Mouse (Mus musculus): ENCODE results near the gene Ikzf1. TPM values are rescaled to one million over a fixed set of nuclear protein-coding genes. Genes with fewer than 3 reads are reported as not detected.
A peak's percentile ranks its signal among the peaks of the same experiment; 100 is the strongest.

Gene Ikzf1
- total RNA-seq, 2 experiments from 2014 or later: 3.4 to 4.0 TPM

DNA sequence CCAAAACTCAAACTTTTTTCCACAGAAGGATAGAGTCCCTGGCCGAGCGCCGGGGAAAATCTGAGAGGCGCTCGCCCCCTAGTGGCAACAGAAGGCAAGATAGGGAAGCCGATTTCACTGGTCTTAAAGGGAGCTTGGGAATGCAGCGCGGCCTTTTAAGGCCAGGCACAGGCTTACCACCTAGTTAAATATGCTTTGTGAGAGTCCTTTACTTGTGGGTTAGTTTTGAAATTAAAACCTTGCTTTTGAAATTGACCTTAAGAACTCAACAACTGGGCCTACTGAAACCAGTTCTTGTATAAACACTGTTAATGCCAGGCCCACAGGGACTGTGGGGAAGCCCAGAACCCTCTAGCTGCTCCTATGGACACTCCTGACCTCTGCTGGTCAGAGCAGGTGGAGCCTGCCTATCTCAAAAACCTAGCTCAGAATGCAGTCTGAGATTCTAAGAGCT is 103.7 kb downstream of the Ikzf1 start:
- DNase-seq (ENCODE audit: low spot score in 2 of 2): peak; percentile 71 to 83
- intact Hi-C loops (cut with DNase I): loop anchor here (1.0 to 2.0 kb wide), 3 partner anchors 231 to 326 kb away; partner anchors contain the start of genes Spata48 and Zpbp

DNA sequence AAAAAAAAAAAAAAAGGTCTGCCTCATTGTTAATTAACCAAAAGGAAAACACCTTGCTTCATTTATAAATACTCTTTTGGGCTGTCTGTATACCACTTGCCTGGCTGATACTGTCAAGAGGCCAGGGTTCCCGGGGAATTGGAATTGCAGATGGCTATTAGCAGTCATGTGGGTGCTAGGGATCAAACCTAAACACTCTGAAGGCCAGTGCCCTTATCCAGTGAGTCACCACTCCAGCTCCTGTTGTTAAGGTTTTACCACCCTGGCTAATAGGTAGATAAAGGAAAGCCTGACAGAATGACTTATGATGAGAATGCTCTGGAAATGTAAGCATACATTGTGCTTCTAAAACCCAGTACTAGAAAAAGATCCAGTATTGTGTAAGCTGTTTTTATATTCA is 109.8 kb downstream of the Ikzf1 start:
- no peak for DNase-seq (ENCODE audit: low spot score in 2 of 2)
- intact Hi-C loops (cut with DNase I): no loop called here

DNA sequence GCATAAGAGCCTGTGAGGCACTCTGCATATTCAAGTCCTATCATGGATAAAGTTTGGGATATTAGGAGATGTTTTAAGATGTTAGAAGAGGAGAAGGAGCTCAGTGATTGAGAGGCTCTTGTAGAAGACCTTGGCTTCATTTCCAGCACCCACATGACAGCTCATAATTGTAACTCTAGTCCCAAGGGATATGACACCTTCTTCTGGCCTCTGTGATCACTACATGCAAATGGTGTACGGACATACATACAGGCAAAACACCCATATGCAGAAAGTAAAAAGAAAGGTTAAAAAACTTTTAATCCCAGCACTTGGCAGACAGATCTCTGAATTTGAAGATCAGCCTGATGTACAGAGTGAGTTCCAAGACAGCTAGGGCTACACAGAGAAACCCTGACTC is 113.9 kb downstream of the Ikzf1 start:
- intact Hi-C loops (cut with DNase I): no loop called here

DNA sequence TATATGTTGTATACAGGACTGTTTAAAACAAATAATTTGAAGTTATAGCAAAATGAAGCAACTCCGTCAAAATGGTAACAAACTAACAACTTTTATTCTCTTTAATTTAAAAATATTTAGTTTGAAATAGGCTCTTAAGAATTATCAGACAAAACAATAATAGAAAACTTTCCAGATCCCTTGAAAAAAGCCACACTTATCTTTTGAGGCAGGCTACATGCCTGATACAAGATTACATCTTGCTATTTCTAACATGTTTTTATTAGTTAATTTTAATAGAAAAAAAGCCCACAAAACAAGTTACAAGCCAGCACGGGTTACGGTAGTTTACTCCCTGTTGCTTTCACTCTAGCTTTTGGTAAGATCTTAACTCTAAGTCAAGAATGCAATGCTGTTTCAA is 115.5 kb downstream of the Ikzf1 start:
- DNase-seq (ENCODE audit: low spot score in 2 of 2): no peak
- intact Hi-C loops (cut with DNase I): no loop called here

More for the DNA sequence above, 113.9 kb downstream of the Ikzf1 start:
- no peak for DNase-seq (ENCODE audit: low spot score in 2 of 2)

DNA sequence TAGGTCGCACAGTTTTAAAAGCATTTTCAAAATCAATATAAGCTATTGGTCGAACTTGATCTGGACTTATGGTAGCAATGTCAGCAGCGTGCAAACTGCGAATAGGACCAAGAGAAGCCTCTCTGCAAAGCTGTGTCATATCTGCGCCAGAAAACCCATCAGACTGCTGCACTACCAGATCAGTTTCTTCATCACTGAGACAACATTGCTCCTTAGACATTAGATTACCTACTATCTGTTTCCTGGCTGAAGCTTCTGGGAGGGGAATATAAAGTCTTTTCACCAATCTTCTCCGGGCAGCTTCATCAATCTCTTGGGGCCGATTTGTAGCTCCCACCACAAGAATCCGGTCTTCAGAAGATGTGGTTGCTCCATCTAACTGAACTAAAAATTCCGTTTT is 116.3 kb downstream of the Ikzf1 start:
- intact Hi-C loops (cut with DNase I): no loop called here
- DNase-seq (ENCODE audit: low spot score in 2 of 2): no peak

DNA sequence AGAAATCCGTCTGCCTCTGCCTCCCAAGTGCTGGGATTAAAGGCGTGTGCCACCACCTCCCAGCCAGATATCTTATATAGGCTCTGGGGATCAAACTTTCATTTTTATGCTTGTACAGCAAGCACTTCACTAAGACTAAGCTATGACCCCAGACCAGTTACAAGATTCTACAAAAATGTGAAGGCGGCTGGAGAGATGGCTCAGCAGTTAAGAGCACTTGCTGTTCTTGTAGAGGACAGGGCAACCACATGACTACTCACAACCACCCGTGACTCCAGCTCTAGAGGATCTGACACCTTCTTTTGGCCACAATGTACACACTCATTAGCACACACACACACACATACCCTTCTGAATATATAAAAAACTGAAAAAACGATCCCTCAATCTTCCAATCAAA is 119.6 kb downstream of the Ikzf1 start:
- no peak for DNase-seq (ENCODE audit: low spot score in 2 of 2)
- intact Hi-C loops (cut with DNase I): no loop called here

DNA sequence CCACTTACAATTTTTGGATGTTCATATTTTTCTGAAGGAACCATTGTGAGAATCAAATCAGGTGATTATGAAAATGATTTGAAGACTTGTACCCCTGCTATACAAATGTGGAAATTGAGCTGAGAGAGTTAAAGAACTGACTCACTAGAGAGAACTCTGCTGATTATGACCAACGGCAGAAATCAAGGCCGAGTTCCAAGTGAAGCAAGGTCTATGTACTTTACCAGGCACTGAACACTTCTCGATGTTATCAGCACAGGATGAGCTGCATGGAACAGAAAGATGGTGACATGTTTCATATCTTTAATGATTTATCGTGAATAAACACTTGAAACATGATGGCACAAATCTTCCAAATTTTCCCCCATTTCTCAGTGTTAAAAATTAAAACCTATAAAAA is 121.1 kb downstream of the Ikzf1 start:
- no peak for DNase-seq (ENCODE audit: low spot score in 2 of 2)
- intact Hi-C loops (cut with DNase I): no loop called here

DNA sequence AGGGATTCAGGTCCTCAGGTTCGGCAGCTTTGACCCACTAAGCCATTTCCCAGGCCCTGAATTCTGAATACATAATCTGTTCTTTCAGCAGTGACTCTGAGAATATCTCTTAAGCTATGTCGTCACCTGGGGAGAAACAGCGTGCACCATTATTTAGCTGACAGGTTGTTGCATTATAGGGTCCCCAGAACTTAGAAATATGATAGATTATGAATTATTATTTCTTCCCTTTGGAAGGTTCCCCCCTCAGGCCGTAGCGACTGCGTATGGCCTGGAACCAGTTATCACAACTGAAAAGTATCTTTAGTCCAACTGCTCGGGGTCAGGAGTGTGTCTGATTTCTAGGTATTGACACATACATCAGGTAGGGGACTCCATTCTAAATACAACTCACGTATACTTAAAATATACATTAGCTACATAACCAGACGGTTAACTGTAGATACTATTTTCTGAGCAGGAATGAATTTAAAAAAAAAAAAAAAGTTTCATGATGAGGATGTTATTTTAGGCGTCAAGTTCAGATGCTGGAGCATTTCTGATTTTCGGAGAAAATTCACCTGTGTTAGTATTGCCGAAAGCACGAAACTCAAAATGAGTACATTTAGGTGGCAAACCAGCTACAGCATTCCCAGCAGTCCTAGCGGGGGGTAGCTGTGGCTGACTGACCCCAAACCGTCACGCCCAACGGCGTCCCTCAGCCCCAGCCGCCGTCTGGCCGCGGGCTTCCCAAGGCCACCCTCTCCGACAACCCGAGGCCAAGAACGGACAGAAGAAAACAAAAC is 123.4 kb downstream of the Ikzf1 start:
- intact Hi-C loops (cut with DNase I): no loop called here

DNA sequence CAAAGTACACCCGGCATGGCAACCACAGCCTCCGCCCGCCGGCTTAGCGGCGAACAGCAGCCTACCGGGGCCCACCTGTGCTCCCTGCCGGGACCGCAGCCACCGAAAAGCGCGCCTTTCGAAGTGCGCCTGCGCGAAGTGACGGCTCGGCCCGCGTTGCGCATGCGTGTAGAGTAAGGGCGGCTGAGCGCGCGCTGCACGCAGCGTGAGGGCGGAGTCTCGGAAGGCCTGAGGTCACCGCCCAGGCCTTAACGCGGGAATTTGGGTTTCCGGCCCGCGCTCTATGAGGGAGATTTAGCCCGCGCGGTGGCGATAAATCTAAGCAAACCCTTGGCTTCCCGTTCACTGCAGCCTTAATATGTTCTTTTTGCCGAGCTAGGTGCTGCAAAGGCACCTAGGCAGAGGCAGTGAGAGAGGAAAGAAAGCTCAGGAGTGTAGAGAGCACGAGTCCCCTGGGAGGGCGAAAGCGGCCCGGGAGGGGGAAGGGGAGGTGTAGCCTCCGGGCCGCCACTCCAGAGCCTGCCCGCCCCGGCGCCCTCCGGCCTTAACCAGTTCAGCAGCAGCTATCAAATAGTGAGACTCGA is 124.1 kb downstream of the Ikzf1 start, which contains the start of gene Fignl1:
Fignl1 (minus strand) TSS at position 143 of the 584 bp plus-strand sequence.
- intact Hi-C loops (cut with DNase I): no loop called here
- DNase-seq (ENCODE audit: low spot score in 2 of 2): peak; percentile 93 to 96

More for the DNA sequence above, 123.4 kb downstream of the Ikzf1 start:
- no peak for DNase-seq (ENCODE audit: low spot score in 2 of 2)

DNA sequence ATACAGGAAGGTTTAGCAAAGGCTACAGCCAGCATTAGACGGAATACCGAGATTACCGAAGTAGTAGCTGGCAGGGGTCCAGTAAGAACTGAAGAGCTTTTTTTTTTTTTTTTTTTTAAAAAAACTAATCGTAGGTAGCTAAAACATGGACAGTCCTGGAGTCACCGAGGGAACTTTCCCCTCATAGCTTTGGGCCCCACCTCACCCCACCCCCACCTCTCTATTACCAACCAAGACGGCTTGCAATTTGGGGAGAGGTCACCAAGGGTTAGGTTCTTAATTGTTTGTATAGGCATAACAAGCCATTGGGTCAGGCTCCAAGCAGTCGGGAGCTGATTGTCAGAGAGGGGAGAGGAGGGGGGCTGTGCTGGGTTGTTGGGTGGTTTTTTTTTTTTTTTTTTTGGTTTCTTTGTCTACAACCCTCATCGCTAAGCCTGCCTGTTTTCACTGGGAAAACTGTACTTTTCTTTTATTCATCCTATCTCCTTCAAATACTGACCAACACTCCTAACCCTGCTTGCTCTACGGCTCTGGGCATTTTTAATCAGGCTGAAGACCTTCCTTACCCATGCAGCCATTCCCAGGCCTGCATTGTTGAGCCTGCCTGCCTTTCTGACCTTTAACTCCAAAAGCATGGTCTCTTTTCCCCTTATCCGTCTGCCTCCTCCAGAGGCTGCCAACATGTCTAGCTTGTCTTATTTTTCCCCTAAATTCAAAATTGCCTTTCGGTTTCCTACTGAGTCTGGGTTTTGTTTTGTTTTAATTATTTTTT is 124.8 kb downstream of the Ikzf1 start:
- intact Hi-C loops (cut with DNase I): loop anchor here (5.0 kb wide), 1 partner anchor 733 kb away; no protein-coding TSS in a partner anchor
- no peak for DNase-seq (ENCODE audit: low spot score in 2 of 2)

DNA sequence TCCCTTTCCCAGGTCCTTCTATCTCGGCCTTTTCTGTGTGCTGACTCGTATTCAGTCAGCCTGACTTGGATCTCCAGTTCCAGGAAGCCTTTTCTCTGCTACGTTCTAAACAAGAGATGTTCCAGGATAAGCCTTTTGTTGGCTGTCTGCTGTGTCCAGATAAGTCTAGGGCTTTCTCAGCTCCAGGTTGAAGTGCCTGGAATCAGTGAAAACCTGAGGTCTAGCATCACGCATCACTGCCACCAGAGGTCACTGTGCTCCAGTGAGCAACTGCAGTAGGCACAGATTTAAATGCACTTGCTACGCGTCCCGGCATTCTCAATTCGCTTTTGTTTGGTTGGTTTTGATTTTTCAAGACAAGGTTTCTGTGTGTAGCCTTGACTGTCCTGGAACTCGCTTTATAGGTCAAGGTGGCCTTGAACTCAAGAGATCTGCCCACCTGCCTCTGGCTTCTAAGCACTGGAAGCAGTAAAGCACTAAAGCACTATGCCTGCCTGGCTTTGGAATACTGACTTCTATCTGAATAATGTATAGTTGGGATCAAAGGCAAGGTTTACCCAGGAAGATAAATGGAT is 127.2 kb downstream of the Ikzf1 start:
- intact Hi-C loops (cut with DNase I): loop anchor here (5.0 kb wide), 1 partner anchor 730 kb away; no protein-coding TSS in a partner anchor
- peak; percentile 78 to 85 for DNase-seq (ENCODE audit: low spot score in 2 of 2)

DNA sequence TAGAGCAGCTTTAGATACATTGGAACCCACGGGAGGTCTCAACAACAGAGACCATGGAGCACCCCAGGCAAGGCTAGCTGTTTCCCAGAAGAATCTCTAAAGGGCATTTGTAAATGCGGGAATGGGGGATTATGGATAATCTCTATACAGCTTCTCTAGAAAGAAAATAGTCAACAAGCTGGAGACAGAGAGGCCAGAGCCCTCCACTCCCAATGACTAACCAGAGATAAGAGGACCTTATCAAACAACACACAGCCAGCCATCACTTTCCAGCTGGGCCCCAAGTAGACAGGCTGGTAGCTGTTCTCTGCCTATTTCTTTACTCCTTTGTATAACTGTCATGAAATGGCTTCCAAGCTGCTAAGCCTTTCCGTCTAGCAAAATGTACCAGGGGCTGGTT is 130.9 kb downstream of the Ikzf1 start:
- DNase-seq (ENCODE audit: low spot score in 2 of 2): no peak

DNA sequence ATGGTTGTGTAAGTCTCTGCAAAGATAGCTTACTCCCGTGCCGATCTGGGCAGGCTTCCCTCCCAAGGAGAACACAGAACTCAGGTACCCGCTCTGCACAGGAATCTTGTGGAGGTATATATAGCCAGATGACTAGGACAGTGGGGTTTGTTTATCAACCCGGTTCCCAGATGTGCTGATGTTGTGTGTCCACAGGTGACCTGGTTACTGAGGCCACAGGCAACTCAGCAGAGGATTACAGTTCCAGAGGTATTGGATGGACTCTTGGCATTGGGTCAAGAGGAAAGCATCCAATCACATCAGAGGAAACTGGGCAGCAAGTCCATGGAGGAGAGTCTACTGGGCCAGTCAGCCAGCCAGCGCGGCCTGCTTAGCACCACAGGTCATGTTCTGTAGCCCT is 134.0 kb downstream of the Ikzf1 start:
- intact Hi-C loops (cut with DNase I): no loop called here
- no peak for DNase-seq (ENCODE audit: low spot score in 2 of 2)

More for the DNA sequence above, 130.9 kb downstream of the Ikzf1 start:
- intact Hi-C loops (cut with DNase I): no loop called here

DNA sequence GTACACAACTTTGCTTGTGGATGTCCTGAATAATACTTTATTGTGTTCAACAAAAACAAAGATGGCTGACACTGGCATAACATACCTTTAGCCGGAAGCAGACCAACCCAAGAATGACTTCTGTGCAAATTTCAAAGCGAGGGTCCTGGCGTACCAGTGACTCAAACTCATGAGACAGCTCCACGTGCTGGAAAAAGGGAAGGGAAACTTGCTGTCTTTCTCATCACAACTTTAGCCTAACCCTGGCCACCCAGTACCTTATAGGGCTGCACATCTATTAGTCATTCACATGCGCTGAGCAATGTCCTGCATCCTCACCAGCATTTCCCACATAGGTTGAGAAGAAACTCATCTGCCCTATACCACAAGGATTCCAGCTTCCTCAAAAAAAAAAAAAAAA is 134.4 kb downstream of the Ikzf1 start:
- intact Hi-C loops (cut with DNase I): no loop called here
- DNase-seq (ENCODE audit: low spot score in 2 of 2): no peak

DNA sequence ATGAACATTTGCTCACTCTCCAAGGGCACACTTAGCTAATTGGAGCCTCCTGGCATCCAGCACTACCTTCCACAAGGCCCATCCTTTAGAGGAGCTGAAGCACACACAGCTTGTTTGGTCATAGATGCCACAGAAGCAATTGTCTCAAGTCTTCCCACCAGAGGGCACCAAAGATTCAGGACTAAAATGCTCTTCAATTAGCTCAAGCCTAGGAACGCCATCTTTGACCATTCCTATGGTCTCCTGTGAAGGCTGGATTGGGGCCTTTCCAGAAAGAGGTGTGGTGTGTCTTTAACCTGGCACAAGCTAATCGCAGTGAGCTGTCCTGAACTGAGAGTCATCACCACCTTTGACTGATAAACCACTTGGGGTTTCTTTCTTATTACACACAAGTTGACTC is 135.4 kb downstream of the Ikzf1 start:
- intact Hi-C loops (cut with DNase I): loop anchor here (1.0 to 5.0 kb wide), 4 partner anchors 153 to 537 kb away; partner anchors contain the start of gene Grb10
- peak; percentile 91 to 94 for DNase-seq (ENCODE audit: low spot score in 2 of 2)

DNA sequence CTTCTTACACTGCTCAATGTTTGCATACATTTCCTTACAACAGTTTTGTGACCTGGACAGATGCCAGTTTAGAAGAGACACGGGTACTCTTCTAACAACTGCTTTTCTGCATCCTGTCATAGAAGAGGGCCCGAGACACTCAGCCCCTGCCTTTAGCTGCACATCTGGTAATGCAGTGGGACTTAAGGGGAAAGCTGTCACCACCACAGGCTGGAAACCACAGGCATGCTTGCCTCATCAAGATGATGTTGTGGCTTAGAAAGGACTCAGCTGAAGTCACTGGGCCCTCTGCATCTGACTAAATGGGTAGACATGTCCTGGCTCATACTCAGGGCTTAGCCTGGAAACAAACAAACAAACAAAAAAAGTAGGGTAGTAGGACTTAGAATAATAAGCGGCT is 135.9 kb downstream of the Ikzf1 start:
- intact Hi-C loops (cut with DNase I): loop anchor here (1.0 to 5.0 kb wide), 4 partner anchors 153 to 537 kb away; partner anchors contain the start of gene Grb10
- no peak for DNase-seq (ENCODE audit: low spot score in 2 of 2)

DNA sequence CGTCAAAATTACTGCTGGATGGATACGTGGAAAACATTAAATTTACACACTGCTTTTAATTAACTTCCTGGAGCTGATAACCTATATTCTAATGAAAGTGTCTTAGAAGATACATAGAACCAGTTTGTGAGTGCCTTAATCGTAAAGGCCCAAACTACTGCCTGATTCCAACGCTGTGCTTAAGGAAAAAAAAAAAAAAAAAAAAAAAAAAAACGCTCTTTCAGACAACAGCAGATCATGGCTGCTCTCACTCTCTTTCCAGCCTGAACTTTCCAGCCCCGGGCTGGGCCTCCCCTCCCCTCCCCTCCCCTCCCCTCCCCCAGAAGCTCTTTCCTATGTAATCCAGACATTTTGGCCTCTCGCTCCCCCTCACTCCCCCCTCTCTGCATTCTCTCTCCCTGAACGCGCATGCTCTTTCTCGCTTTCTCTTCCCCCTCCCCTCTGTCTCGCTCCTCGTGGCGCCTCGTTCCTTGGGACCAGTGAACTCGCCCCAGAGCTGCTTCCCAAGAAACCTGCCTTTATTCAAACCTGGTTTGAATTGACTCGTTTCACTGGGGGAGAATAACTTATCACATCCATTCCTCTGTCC is 136.7 kb downstream of the Ikzf1 start:
- intact Hi-C loops (cut with DNase I): loop anchor here (5.0 kb wide), 3 partner anchors 216 to 536 kb away; partner anchors contain the start of gene Grb10
- DNase-seq (ENCODE audit: low spot score in 2 of 2): peak; percentile 26 to 29
